41 mouse cellular contexts compared by ENCODE assay signal in genomic region chr7:133679961-133680360, GRCm38 (mm10). TPM values are rescaled to one million over a fixed set of nuclear protein-coding genes. Genes with fewer than 3 reads are reported as not detected.
"Had no signal": no experiment of that assay in that cellular context is flagged by ENCODE, and none has a peak within 500 bp of the region (broad histone marks: within the 10 kb centered on the region; RNA-seq: fewer than 3 reads in every experiment).

TSS of gene Mmp21 (minus strand) at chr7:133680061.

- H3K27ac ChIP-seq: limb, embryonic 12.5 days; limb, embryonic 13.5 days; limb, embryonic 15.5 days; liver, embryonic 12.5 days; liver, embryonic 13.5 days; liver, embryonic 14.5 days; liver, embryonic 15.5 days; lung, embryonic 15.5 days; macrophage; midbrain, embryonic 10.5 days; midbrain, embryonic 12.5 days; midbrain, embryonic 13.5 days; midbrain, embryonic 15.5 days; neural tube, embryonic 12.5 days had no signal

- H3K27me3 ChIP-seq: limb, embryonic 12.5 days; limb, embryonic 13.5 days; limb, embryonic 15.5 days; liver, embryonic 12.5 days; liver, embryonic 13.5 days; liver, embryonic 15.5 days; lung, embryonic 15.5 days; midbrain, embryonic 12.5 days; midbrain, embryonic 13.5 days; midbrain, embryonic 15.5 days; neural tube, embryonic 12.5 days had no signal

- ATAC-seq: liver, embryonic 12.5 days; liver, postnatal 0 days; lung, postnatal 0 days; midbrain, embryonic 13.5 days; midbrain, embryonic 15.5 days; midbrain, embryonic 16.5 days had no signal

- DNase-seq: liver; liver, embryonic 13.5 days; liver, postnatal 0 days; lung, adult 18-20 months; lung, adult 2 months; lung, postnatal 10 days; lung, postnatal 14 days; lung, postnatal 36 days had no signal

- H3K4me1 ChIP-seq: limb, embryonic 12.5 days; limb, embryonic 13.5 days; limb, embryonic 15.5 days; liver, embryonic 12.5 days; liver, embryonic 13.5 days; liver, embryonic 15.5 days; lung, embryonic 15.5 days; midbrain, embryonic 10.5 days; midbrain, embryonic 12.5 days; midbrain, embryonic 13.5 days; midbrain, embryonic 15.5 days; neural tube, embryonic 12.5 days had no signal

- H3K9ac ChIP-seq: limb, embryonic 12.5 days; limb, embryonic 13.5 days; limb, embryonic 15.5 days; liver, embryonic 12.5 days; liver, embryonic 13.5 days; liver, embryonic 14.5 days; liver, embryonic 15.5 days; liver, postnatal 0 days; lung, embryonic 14.5 days; lung, embryonic 15.5 days; midbrain, embryonic 12.5 days; midbrain, embryonic 13.5 days; midbrain, embryonic 15.5 days; neural tube, embryonic 12.5 days had no signal

- H3K4me3 ChIP-seq: limb, embryonic 12.5 days; limb, embryonic 13.5 days; limb, embryonic 15.5 days; liver, embryonic 12.5 days; liver, embryonic 13.5 days; liver, embryonic 15.5 days; lung, embryonic 15.5 days; megakaryocyte, embryonic 14.5 days; midbrain, embryonic 10.5 days; midbrain, embryonic 12.5 days; midbrain, embryonic 13.5 days; midbrain, embryonic 15.5 days; myocyte; neural tube, embryonic 12.5 days had no signal

- H3K36me3 ChIP-seq: lung, embryonic 15.5 days; midbrain, embryonic 12.5 days; midbrain, embryonic 15.5 days had no signal

- H3K4me2 ChIP-seq: limb, embryonic 12.5 days; limb, embryonic 13.5 days; limb, embryonic 15.5 days; liver, embryonic 11.5 days; liver, embryonic 12.5 days; liver, embryonic 13.5 days; liver, embryonic 15.5 days; lung, embryonic 14.5 days; lung, embryonic 15.5 days; midbrain, embryonic 11.5 days; midbrain, embryonic 12.5 days; midbrain, embryonic 13.5 days; midbrain, embryonic 15.5 days; neural tube, embryonic 12.5 days had no signal

- H3K9me3 ChIP-seq: limb, embryonic 15.5 days; liver, embryonic 15.5 days; lung, embryonic 15.5 days; midbrain, embryonic 10.5 days; midbrain, embryonic 12.5 days; midbrain, embryonic 13.5 days; midbrain, embryonic 15.5 days had no signal

RNA-seq across cellular contexts. Expression of gene Mmp21, which starts in this region (rescaled TPM):
- total RNA-seq: left cerebral cortex, postnatal 10 days; left cerebral cortex, postnatal 14 days; left cerebral cortex, postnatal 25 days; left cerebral cortex, postnatal 4 days; liver, adult 2 months; megakaryocyte progenitor cell, adult 5-6 weeks; megakaryocyte, adult 5-6 weeks; megakaryocyte-erythroid progenitor cell, adult 5-6 weeks; midbrain, postnatal 0 days; monocyte, adult 5-6 weeks had no signal
- polyA plus RNA-seq: limb, embryonic 12.5 days; limb, embryonic 13.5 days; limb, embryonic 14.5 days; limb, embryonic 15.5 days; liver, adult 2 months; liver, embryonic 11.5 days; liver, embryonic 12.5 days; liver, embryonic 15.5 days; lung, adult 2 months; lung, embryonic 16.5 days; lung, postnatal 0 days; macrophage; midbrain, embryonic 10.5 days; midbrain, embryonic 11.5 days; midbrain, embryonic 12.5 days; midbrain, embryonic 16.5 days; midbrain, postnatal 0 days; myocyte; neural tube, embryonic 11.5 days; neural tube, embryonic 12.5 days had no signal
